ENCODE assay signal across 8 mouse cellular contexts in genomic region chr11:20647902-20648625, GRCm38 (mm10).
DNase-seq lines count a peak whose midpoint lies in the region; ATAC-seq lines count a peak whose summit lies in the region.

No protein-coding gene starts in this region.

- H3K4me3 ChIP-seq in midbrain, embryonic 11.5 days (ENCODE audit: low read depth, low read length), result no peak overlapping the region
- H3K4me3 ChIP-seq in midbrain, embryonic 16.5 days (ENCODE audit: low read depth, low read length), result no peak overlapping the region
- H3K4me3 ChIP-seq in embryonic facial prominence, embryonic 13.5 days, result no peak overlapping the region

- peaks cover 69% of the 10 kb centered on the region for H3K4me1 ChIP-seq in midbrain, embryonic 11.5 days (ENCODE audit: control insufficient read depth, insufficient read depth, low read length)
- peaks cover 27% of the 10 kb centered on the region for H3K4me1 ChIP-seq in midbrain, embryonic 16.5 days (ENCODE audit: control insufficient read depth, insufficient read depth, low read length)
- H3K4me1 ChIP-seq in embryonic facial prominence, embryonic 13.5 days, result peaks cover 78% of the 10 kb centered on the region

- no peak overlapping the region for H3K9ac ChIP-seq in midbrain, embryonic 11.5 days (ENCODE audit: low read length)
- H3K9ac ChIP-seq in midbrain, embryonic 16.5 days (ENCODE audit: low read depth, low read length), result no peak overlapping the region
- peak overlapping the region; percentile 27; the same call in 1 of the 2 replicates for H3K9ac ChIP-seq in embryonic facial prominence, embryonic 13.5 days

- H3K27ac ChIP-seq in midbrain, embryonic 11.5 days (ENCODE audit: low read depth, low read length), result peak overlapping the region; percentile 21; the same call in 1 of the 2 replicates
- no peak overlapping the region for H3K27ac ChIP-seq in midbrain, embryonic 16.5 days (ENCODE audit: low read length)
- peak overlapping the region; percentile 75 for H3K27ac ChIP-seq in embryonic facial prominence, embryonic 13.5 days

- WGBS in midbrain, embryonic 11.5 days, result 42% methylated on average over 19 of the region's 19 CpGs
- WGBS in midbrain, embryonic 16.5 days, result 55% methylated on average over 19 of the region's 19 CpGs
- 26% methylated on average over 19 of the region's 19 CpGs for WGBS in embryonic facial prominence, embryonic 13.5 days

- 0 out of 2 replicates have a peak, but pooled peaks have one; percentile 20 for ATAC-seq in midbrain, embryonic 11.5 days (ENCODE audit: low FRiP score)
- ATAC-seq in midbrain, embryonic 16.5 days, result no peak
- ATAC-seq in embryonic facial prominence, embryonic 13.5 days (ENCODE audit: insufficient number of reproducible peaks, insufficient read depth, low FRiP score, low TSS enrichment, low read depth), result 0 out of 2 replicates have a peak, but pooled peaks have one; percentile 16

- no peaks in the 10 kb centered on the region for H3K9me3 ChIP-seq in midbrain, embryonic 11.5 days (ENCODE audit: control insufficient read depth, low read length)
- H3K9me3 ChIP-seq in midbrain, embryonic 16.5 days (replicated peaks; ENCODE audit: control insufficient read depth, low read length, poor library complexity, severe bottlenecking), result no peaks in the 10 kb centered on the region
- H3K9me3 ChIP-seq in embryonic facial prominence, embryonic 13.5 days, result no peaks in the 10 kb centered on the region

- no peaks in the 10 kb centered on the region for H3K36me3 ChIP-seq in midbrain, embryonic 11.5 days (ENCODE audit: control insufficient read depth, insufficient read depth, low read length)
- no peaks in the 10 kb centered on the region for H3K36me3 ChIP-seq in midbrain, embryonic 16.5 days (ENCODE audit: control insufficient read depth, insufficient read depth, low read length)
- H3K36me3 ChIP-seq in embryonic facial prominence, embryonic 13.5 days, result peaks cover 18% of the 10 kb centered on the region

- DNase-seq in midbrain, embryonic 11.5 days (ENCODE audit: low spot score, missing footprints), result no peak
- DNase-seq in kidney, postnatal 14 days, result peak; percentile 61
- peak; percentile 48 for DNase-seq in retina, postnatal 1 day
- no peak for DNase-seq in cerebellum, postnatal 25 days
- no peak for DNase-seq in right cerebral cortex, postnatal 36 days (ENCODE audit: low spot score in 2 of 2)
- no peak for DNase-seq in frontal cortex, postnatal 36 days (ENCODE audit: low spot score in 2 of 2)

- no peak overlapping the region for H3K4me2 ChIP-seq in midbrain, embryonic 11.5 days
- no peak overlapping the region for H3K4me2 ChIP-seq in midbrain, embryonic 16.5 days (ENCODE audit: low read length)
- peak overlapping the region; percentile 5; the same call in 1 of the 2 replicates for H3K4me2 ChIP-seq in embryonic facial prominence, embryonic 13.5 days

- no peaks in the 10 kb centered on the region for H3K27me3 ChIP-seq in midbrain, embryonic 11.5 days (ENCODE audit: control insufficient read depth, insufficient read depth, low read length)
- H3K27me3 ChIP-seq in midbrain, embryonic 16.5 days (ENCODE audit: control insufficient read depth, insufficient read depth, low read depth, low read length), result no peaks in the 10 kb centered on the region
- H3K27me3 ChIP-seq in embryonic facial prominence, embryonic 13.5 days, result no peaks in the 10 kb centered on the region

Comparison
In these comparisons a context has a peak if more than half of its experiments do, and no peak if none do; other contexts are left out.
1. DNase-seq: peak in kidney, postnatal 14 days (single experiment) and retina, postnatal 1 day (single experiment); none in midbrain, embryonic 11.5 days (single experiment), cerebellum, postnatal 25 days (0 of 2), right cerebral cortex, postnatal 36 days (0 of 2) and frontal cortex, postnatal 36 days (0 of 2).